Mouse (Mus musculus) midbrain, embryonic 13.5 days (tissue): ENCODE measurements around the gene Lbx1. TPM values are rescaled to one million over a fixed set of nuclear protein-coding genes. Genes with fewer than 3 reads are reported as not detected.

Experiments used
- ATAC-seq: fragments of 200-750 bp; cut with Nextera tagmentation; 2 replicates; pipeline ENCODE4 v1.8.0; 2017; ENCODE audit warnings: mild to moderate bottlenecking, moderate TSS enrichment, moderate library complexity
- H3K27ac ChIP-seq: fragments of 300-500 bp; sonication (generic); 2 replicates; pipeline ENCODE4 v1.5.1; 2015; ENCODE audit warnings: inconsistent platforms, mild to moderate bottlenecking, moderate library complexity
- H3K27me3 ChIP-seq: fragments of 300-500 bp; sonication (generic); 2 replicates; pipeline ENCODE4 v1.6.1; 2015; ENCODE audit warnings: mild to moderate bottlenecking, inconsistent platforms
- H3K36me3 ChIP-seq: fragments of 300-500 bp; sonication (generic); 2 replicates; pipeline ENCODE4 v1.6.1; 2015; ENCODE audit warnings: mild to moderate bottlenecking, inconsistent platforms
- H3K4me1 ChIP-seq: fragments of 300-500 bp; sonication (generic); replicated peaks from 2 replicates; pipeline ENCODE4 v1.6.1; 2015; ENCODE audit warnings: inconsistent platforms
- H3K4me2 ChIP-seq: fragments of 300-500 bp; sonication (generic); replicated peaks from 2 replicates; pipeline ENCODE4 v1.6.1; 2015; ENCODE audit warnings: moderate library complexity, mild to moderate bottlenecking, inconsistent platforms
- H3K4me3 ChIP-seq: fragments of 300-500 bp; sonication (generic); replicated peaks from 2 replicates; pipeline ENCODE4 v1.5.1; 2015; ENCODE audit warnings: mild to moderate bottlenecking, inconsistent platforms
- H3K9ac ChIP-seq: fragments of 300-500 bp; sonication (generic); replicated peaks from 2 replicates; pipeline ENCODE4 v1.6.1; 2015; ENCODE audit warnings: mild to moderate bottlenecking, inconsistent platforms
- H3K9me3 ChIP-seq: fragments of 300-500 bp; sonication (generic); 2 replicates; pipeline ENCODE4 v1.6.1; 2016; ENCODE audit warnings: mild to moderate bottlenecking, inconsistent platforms
- WGBS: fragments of 180-500 bp; shearing (Covaris S2); methylation state at CpG from one replicate; pipeline ENCODE4 v1.1.7; 2015; 5-methylcytosine and 5-hydroxymethylcytosine counted together
- polyA plus RNA-seq: library from polyadenylated mRNA; unstranded; fragments of >200 nt; fragmentation: Nextera tagmentation; extraction: Ambion mirVana; gene quantifications from 2 replicates; pipeline ENCODE4 v1.2.1, GENCODE M21; 2015

Lbx1 gene
- polyA plus RNA-seq, 1 experiment from 2014 or later: 0.13 TPM

- H3K27ac ChIP-seq: no peak overlapping the region
- ATAC-seq: no peak
- H3K36me3 ChIP-seq: no peaks in the 10 kb centered on the region
- WGBS: 1% methylated on average over 12 of the region's 12 CpGs
- H3K27me3 ChIP-seq: peaks cover 93% of the 10 kb centered on the region
- H3K4me2 ChIP-seq: no peak overlapping the region
- H3K4me1 ChIP-seq: peaks cover 18% of the 10 kb centered on the region
- no peak overlapping the region for H3K4me3 ChIP-seq
- no peak overlapping the region for H3K9ac ChIP-seq
- no peaks in the 10 kb centered on the region for H3K9me3 ChIP-seq
These were observed 10.5 kb downstream of the Lbx1 start for GRCm38 (mm10) chr19:45225130-45225529.

DNA sequence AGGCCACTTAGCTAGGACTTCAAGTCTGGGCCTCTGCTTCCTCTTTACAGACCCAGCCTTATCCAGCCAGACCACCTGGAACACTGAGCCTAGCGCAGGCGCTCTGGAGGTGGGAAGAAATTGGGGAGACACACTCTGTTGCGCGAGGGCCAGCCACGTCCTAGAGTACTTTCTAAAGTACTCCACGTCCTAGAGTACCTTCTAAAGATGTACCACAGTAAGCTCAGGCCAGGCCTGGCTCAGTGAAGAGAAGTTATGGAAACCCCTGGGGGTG lies 11.4 kb downstream of the Lbx1 start:
- Histone ChIP-seq H3K4me2 (0 out of 2 replicates have a peak overlapping the region, but pooled peaks have one; percentile 4), H3K27ac (no peak overlapping the region), H3K36me3 (no peaks in the 10 kb centered on the region), H3K4me3 (no peak overlapping the region), H3K4me1 (peaks cover 18% of the 10 kb centered on the region), H3K9me3 (no peaks in the 10 kb centered on the region), H3K9ac (no peak overlapping the region), H3K27me3 (peaks cover 92% of the 10 kb centered on the region)
- WGBS: under 1% methylated on average over 6 of the region's 6 CpGs
- no peak for ATAC-seq

- 2% methylated on average over 49 of the region's 49 CpGs for WGBS
- H3K9ac ChIP-seq: no peak overlapping the region
- ATAC-seq: no peak
- no peak overlapping the region for H3K27ac ChIP-seq
- peaks cover 92% of the 10 kb centered on the region for H3K27me3 ChIP-seq
- no peaks in the 10 kb centered on the region for H3K36me3 ChIP-seq
- H3K4me2 ChIP-seq: 0 out of 2 replicates have a peak overlapping the region, but pooled peaks have one; percentile 4
- H3K9me3 ChIP-seq: no peaks in the 10 kb centered on the region
- H3K4me1 ChIP-seq: peaks cover 18% of the 10 kb centered on the region
- no peak overlapping the region for H3K4me3 ChIP-seq
These were observed 12.0 kb downstream of the Lbx1 start for GRCm38 (mm10) chr19:45223413-45224285.

GRCm38 (mm10) chr19:45222141-45222782 lies 13.3 kb downstream of the Lbx1 start:
- ATAC-seq: no peak
- Histone ChIP-seq H3K4me1 (peaks cover 18% of the 10 kb centered on the region), H3K9me3 (no peaks in the 10 kb centered on the region), H3K4me3 (no peak overlapping the region), H3K27me3 (peaks cover 90% of the 10 kb centered on the region), H3K4me2 (no peak overlapping the region), H3K9ac (no peak overlapping the region), H3K27ac (no peak overlapping the region), H3K36me3 (no peaks in the 10 kb centered on the region)
- WGBS: under 1% methylated on average over 17 of the region's 17 CpGs

GRCm38 (mm10) chr19:45221458-45221783 lies 14.2 kb downstream of the Lbx1 start:
- Histone ChIP-seq H3K4me3 (peak overlapping the region; percentile 19), H3K4me2 (peak overlapping the region; percentile 48), H3K4me1 (peaks cover 18% of the 10 kb centered on the region), H3K36me3 (no peaks in the 10 kb centered on the region), H3K9me3 (no peaks in the 10 kb centered on the region), H3K27ac (no peak overlapping the region), H3K27me3 (peaks cover 81% of the 10 kb centered on the region), H3K9ac (no peak overlapping the region)
- no peak; the same call in none of the 2 replicates for ATAC-seq
- 2% methylated on average over 9 of the region's 9 CpGs for WGBS

- peak overlapping the region; percentile 19 for H3K4me3 ChIP-seq
- no peak overlapping the region for H3K9ac ChIP-seq
- H3K4me2 ChIP-seq: peak overlapping the region; percentile 48
- H3K27ac ChIP-seq: no peak overlapping the region
- peaks cover 75% of the 10 kb centered on the region for H3K27me3 ChIP-seq
- H3K4me1 ChIP-seq: peaks cover 18% of the 10 kb centered on the region
- H3K9me3 ChIP-seq: no peaks in the 10 kb centered on the region
- peak; percentile 78 for ATAC-seq
- H3K36me3 ChIP-seq: no peaks in the 10 kb centered on the region
- 3% methylated on average over 29 of the region's 29 CpGs for WGBS
These were observed 14.8 kb downstream of the Lbx1 start for GRCm38 (mm10) chr19:45220593-45221457.

GRCm38 (mm10) chr19:45216240-45216639 lies 19.4 kb downstream of the Lbx1 start:
- 6% methylated on average over 9 of the region's 9 CpGs for WGBS
- no peak overlapping the region for H3K4me3 ChIP-seq

DNA sequence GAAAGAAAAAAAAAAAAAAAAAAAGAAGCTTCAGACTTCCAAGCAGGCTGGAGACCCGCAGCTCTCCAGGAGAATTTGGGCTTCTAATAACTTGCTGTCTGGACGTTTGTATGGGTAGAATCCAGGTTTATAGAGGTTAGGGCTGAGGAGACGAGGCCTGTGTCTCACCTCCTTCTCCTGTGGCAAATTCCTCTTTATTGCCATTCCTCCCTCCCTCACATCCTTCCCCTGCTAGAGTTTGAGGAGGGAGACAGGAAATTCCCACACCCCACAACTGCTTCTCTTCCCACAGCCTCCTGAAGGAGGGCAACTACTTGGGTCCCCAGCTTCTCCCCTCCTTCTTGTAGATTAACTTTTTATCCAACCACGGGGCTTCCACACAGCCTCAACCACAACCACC lies 20.2 kb downstream of the Lbx1 start:
- no peaks in the 10 kb centered on the region for H3K36me3 ChIP-seq
- no peak for ATAC-seq
- no peaks in the 10 kb centered on the region for H3K4me1 ChIP-seq
- H3K9me3 ChIP-seq: no peaks in the 10 kb centered on the region
- no peak overlapping the region for H3K4me2 ChIP-seq
- no peak overlapping the region for H3K27ac ChIP-seq
- H3K4me3 ChIP-seq: no peak overlapping the region
- no peak overlapping the region for H3K9ac ChIP-seq
- 71% methylated on average over 4 of the region's 4 CpGs for WGBS
- H3K27me3 ChIP-seq: peaks cover 34% of the 10 kb centered on the region

More at GRCm38 (mm10) chr19:45216240-45216639, 19.4 kb downstream of the Lbx1 start:
- no peaks in the 10 kb centered on the region for H3K9me3 ChIP-seq
- no peak for ATAC-seq
- H3K4me1 ChIP-seq: peaks cover 3% of the 10 kb centered on the region; the same call in 1 of the 2 replicates
- no peak overlapping the region for H3K9ac ChIP-seq
- H3K27me3 ChIP-seq: peaks cover 32% of the 10 kb centered on the region
- H3K27ac ChIP-seq: no peak overlapping the region
- no peaks in the 10 kb centered on the region for H3K36me3 ChIP-seq
- no peak overlapping the region for H3K4me2 ChIP-seq

DNA sequence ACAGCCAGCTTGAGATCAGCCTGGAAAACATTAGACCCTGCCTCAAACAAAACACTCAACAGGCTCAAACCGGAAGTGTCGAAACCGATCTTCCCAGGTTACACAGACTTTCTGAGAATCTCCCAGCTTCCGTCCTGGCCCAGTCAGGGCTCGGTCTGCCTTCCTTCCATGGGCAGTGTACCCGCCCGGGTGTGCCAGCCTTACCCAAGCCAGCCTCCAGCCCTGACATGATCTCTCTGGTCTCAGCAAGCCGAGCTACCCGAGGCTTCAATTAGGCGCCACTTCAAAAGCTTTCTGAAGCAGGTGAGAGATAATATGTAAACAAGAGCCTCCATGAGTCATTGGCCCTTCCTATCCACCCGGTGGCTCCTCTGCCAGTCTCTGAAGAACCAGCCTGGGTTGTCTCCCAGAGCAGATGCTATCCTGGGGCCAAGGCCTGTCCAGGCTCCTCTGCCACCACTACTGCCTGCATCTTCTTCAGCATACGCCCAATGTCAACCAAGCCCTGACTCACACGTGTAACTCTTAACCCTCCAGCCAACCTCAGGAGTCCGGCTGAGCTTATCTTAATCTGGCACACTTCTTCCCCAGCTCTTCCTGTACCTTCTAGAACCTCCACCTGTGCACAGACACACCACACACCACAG lies 25.7 kb downstream of the Lbx1 start:
- no peaks in the 10 kb centered on the region for H3K36me3 ChIP-seq
- no peak overlapping the region for H3K9ac ChIP-seq
- no peak overlapping the region for H3K4me2 ChIP-seq
- H3K27me3 ChIP-seq: peaks cover 32% of the 10 kb centered on the region
- WGBS: 89% methylated on average over 14 of the region's 14 CpGs
- no peak overlapping the region for H3K27ac ChIP-seq
- H3K4me1 ChIP-seq: no peaks in the 10 kb centered on the region
- no peak for ATAC-seq
- no peak overlapping the region for H3K4me3 ChIP-seq
- no peaks in the 10 kb centered on the region for H3K9me3 ChIP-seq

DNA sequence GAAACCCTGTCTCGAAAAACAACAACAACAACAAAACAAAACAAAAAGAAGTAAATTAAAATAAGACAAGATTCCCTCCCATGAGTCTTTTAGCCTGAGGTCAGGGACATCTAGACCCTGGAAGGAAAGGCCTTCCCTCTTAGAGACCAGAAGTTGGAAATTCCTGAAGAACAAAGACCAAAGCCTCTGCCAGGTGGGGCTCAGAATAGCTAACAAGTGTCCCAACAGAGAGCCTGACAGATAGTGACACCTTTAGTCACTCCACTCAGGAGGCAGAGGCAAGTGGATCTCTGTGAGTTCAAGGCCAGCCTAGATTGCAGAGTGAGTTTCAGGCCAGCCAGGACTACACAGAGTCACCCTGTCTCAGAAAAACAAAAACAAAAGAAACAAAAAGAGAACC lies 26.4 kb downstream of the Lbx1 start:
- Histone ChIP-seq H3K27me3 (peaks cover 32% of the 10 kb centered on the region), H3K4me2 (no peak overlapping the region), H3K4me3 (no peak overlapping the region), H3K36me3 (no peaks in the 10 kb centered on the region), H3K4me1 (no peaks in the 10 kb centered on the region), H3K27ac (no peak overlapping the region), H3K9me3 (no peaks in the 10 kb centered on the region), H3K9ac (no peak overlapping the region)
- ATAC-seq: no peak
- WGBS: 82% methylated on average over 1 of the region's 1 CpGs

DNA sequence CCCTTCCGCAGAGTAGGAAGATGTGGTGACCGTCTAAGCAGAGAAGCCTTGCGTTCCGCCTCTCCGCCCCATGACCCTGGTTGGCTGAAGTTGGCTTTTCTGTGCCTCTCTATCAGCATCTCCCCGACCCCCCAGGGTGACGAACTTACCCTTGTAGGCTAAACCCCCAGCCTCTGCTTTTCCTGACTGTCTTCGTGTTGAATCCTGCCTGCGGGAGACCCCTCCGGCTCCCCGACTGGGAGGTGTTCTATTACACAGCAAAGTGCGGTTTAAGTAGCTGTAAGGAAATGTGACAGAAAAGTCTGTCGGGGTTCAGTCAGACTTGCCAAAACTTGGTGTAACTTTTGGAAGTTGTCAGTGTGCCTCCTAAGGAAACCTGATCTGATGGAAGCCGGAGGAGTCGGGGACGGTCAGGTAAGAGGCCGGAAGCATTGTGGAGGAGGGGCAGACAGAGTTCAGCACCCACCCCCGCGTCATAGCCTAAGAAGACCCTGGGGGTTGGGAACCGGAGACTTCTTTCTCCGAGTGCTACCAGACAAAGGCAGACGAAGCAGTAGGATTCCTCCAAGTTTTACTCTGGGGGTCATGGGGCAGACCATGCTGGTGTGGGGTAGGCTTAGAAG lies 27.1 kb downstream of the Lbx1 start:
- H3K36me3 ChIP-seq: no peaks in the 10 kb centered on the region
- ATAC-seq: no peak
- peaks cover 32% of the 10 kb centered on the region for H3K27me3 ChIP-seq
- H3K27ac ChIP-seq: no peak overlapping the region
- H3K4me3 ChIP-seq: no peak overlapping the region
- no peaks in the 10 kb centered on the region for H3K4me1 ChIP-seq
- WGBS: 22% methylated on average over 22 of the region's 22 CpGs
- no peak overlapping the region for H3K9ac ChIP-seq
- H3K9me3 ChIP-seq: no peaks in the 10 kb centered on the region
- H3K4me2 ChIP-seq: peak overlapping the region; percentile 17; the same call in 1 of the 2 replicates
